In genomic region chr3:96904851-96905541, GRCm38 (mm10) we compare ENCODE assay signal across 8 mouse cellular contexts. TPM values are rescaled to one million over a fixed set of nuclear protein-coding genes. Genes with fewer than 3 reads are reported as not detected.
DNase-seq lines count a peak whose midpoint lies in the region; ATAC-seq and TF ChIP-seq lines count a peak whose summit lies in the region.

Gene Gpr89 (minus strand): TSS chr3:96905346.

- ATAC-seq in forebrain, embryonic 12.5 days (ENCODE audit: low FRiP score), result peak; percentile 99
- peak; percentile 96 for ATAC-seq in heart, postnatal 0 days (ENCODE audit: insufficient read depth, low read depth)
- ATAC-seq in liver, embryonic 16.5 days (ENCODE audit: low read depth), result peak; percentile 97
- ATAC-seq in neural tube, embryonic 13.5 days (ENCODE audit: low read depth), result peak; percentile 98

- H3K4me1 ChIP-seq in E14TG2a.4 (replicated peaks; ENCODE audit: low read depth, low read length), result peaks cover 12% of the 10 kb centered on the region
- peaks cover 10% of the 10 kb centered on the region for H3K4me1 ChIP-seq in forebrain, embryonic 12.5 days
- peaks cover 11% of the 10 kb centered on the region; the same call in 1 of the 2 replicates for H3K4me1 ChIP-seq in heart, postnatal 0 days (ENCODE audit: control insufficient read depth, insufficient read depth)
- peaks cover 15% of the 10 kb centered on the region for H3K4me1 ChIP-seq in liver, embryonic 16.5 days (ENCODE audit: control insufficient read depth, low read depth, low read length)
- peaks cover 13% of the 10 kb centered on the region for H3K4me1 ChIP-seq in neural tube, embryonic 13.5 days (replicated peaks)
- 0 out of 2 replicates have a peak, but pooled peaks cover 2% of the 10 kb centered on the region for H3K4me1 ChIP-seq in testis, adult 2 months (ENCODE audit: control insufficient read depth, insufficient read depth, low read length)

- under 1% methylated on average over 40 of the region's 40 CpGs for WGBS in forebrain, embryonic 12.5 days
- WGBS in heart, postnatal 0 days, result under 1% methylated on average over 40 of the region's 40 CpGs
- WGBS in liver, embryonic 16.5 days (ENCODE audit: insufficient replicate concordance), result under 1% methylated on average over 40 of the region's 40 CpGs
- under 1% methylated on average over 40 of the region's 40 CpGs for WGBS in neural tube, embryonic 13.5 days

- TF ChIP-seq EP300 in heart, postnatal 0 days (IDR thresholded peaks at IDR 0.05; ENCODE audit: low read depth), result no peak

- H3K36me3 ChIP-seq in E14TG2a.4 (ENCODE audit: insufficient read depth, low read length), result 0 out of 2 replicates have a peak, but pooled peaks cover 4% of the 10 kb centered on the region
- no peaks in the 10 kb centered on the region for H3K36me3 ChIP-seq in forebrain, embryonic 12.5 days (replicated peaks)
- no peaks in the 10 kb centered on the region for H3K36me3 ChIP-seq in heart, postnatal 0 days (replicated peaks; ENCODE audit: control insufficient read depth, insufficient read depth, low read length)
- no peaks in the 10 kb centered on the region for H3K36me3 ChIP-seq in liver, embryonic 16.5 days (ENCODE audit: control insufficient read depth, insufficient read depth)
- no peaks in the 10 kb centered on the region for H3K36me3 ChIP-seq in neural tube, embryonic 13.5 days
- no peaks in the 10 kb centered on the region for H3K36me3 ChIP-seq in testis, adult 2 months (ENCODE audit: control insufficient read depth, insufficient read depth, low read length)

- H3K27me3 ChIP-seq in E14TG2a.4 (ENCODE audit: insufficient read depth, low read length), result no peaks in the 10 kb centered on the region; the same call in 1 of the 2 replicates
- H3K27me3 ChIP-seq in forebrain, embryonic 12.5 days, result peaks cover 14% of the 10 kb centered on the region
- 0 out of 2 replicates have a peak, but pooled peaks cover 5% of the 10 kb centered on the region for H3K27me3 ChIP-seq in heart, postnatal 0 days (ENCODE audit: control insufficient read depth, insufficient read depth, low read length)
- H3K27me3 ChIP-seq in liver, embryonic 16.5 days (ENCODE audit: control insufficient read depth, insufficient read depth, low read depth, low read length), result peaks cover 10% of the 10 kb centered on the region
- H3K27me3 ChIP-seq in neural tube, embryonic 13.5 days, result peaks cover 21% of the 10 kb centered on the region
- no peaks in the 10 kb centered on the region for H3K27me3 ChIP-seq in testis, adult 2 months (ENCODE audit: control insufficient read depth, insufficient read depth, low read length)

- H3K4me2 ChIP-seq in forebrain, embryonic 12.5 days, result peak within 1 kb of the TSS; percentile 85
- peak within 1 kb of the TSS; percentile 92 for H3K4me2 ChIP-seq in heart, postnatal 0 days (ENCODE audit: low read depth, low read length)
- peak within 1 kb of the TSS; percentile 94 for H3K4me2 ChIP-seq in liver, embryonic 16.5 days (ENCODE audit: low read depth, low read length)
- peak within 1 kb of the TSS; percentile 84 for H3K4me2 ChIP-seq in neural tube, embryonic 13.5 days

- H3K9ac ChIP-seq in forebrain, embryonic 12.5 days, result peak within 1 kb of the TSS; percentile 90
- H3K9ac ChIP-seq in heart, postnatal 0 days (replicated peaks; ENCODE audit: low read depth, low read length), result peak within 1 kb of the TSS; percentile 81
- peak within 1 kb of the TSS; percentile 91 for H3K9ac ChIP-seq in liver, embryonic 16.5 days (ENCODE audit: low read depth, low read length)
- H3K9ac ChIP-seq in neural tube, embryonic 13.5 days, result peak within 1 kb of the TSS; percentile 95

- H3K27ac ChIP-seq in forebrain, embryonic 12.5 days, result no peak within 1 kb of the TSS
- H3K27ac ChIP-seq in heart, postnatal 0 days (ENCODE audit: low read depth), result no peak within 1 kb of the TSS
- H3K27ac ChIP-seq in liver, embryonic 16.5 days (ENCODE audit: low read length), result peak within 1 kb of the TSS; percentile 24; the same call in 1 of the 2 replicates
- peak within 1 kb of the TSS; percentile 54 for H3K27ac ChIP-seq in neural tube, embryonic 13.5 days (replicated peaks)
- peak within 1 kb of the TSS; percentile 75 for H3K27ac ChIP-seq in testis, adult 2 months (ENCODE audit: control insufficient read depth, insufficient read depth, low read depth, low read length)

- TF ChIP-seq POLR2A in testis, adult 2 months (IDR thresholded peaks at IDR 0.05; ENCODE audit: control insufficient read depth, low read depth, low read length), result peak; percentile 87

- no peak for TF ChIP-seq CTCF in E14TG2a.4 (conservative IDR thresholded peaks at IDR 0.05; ENCODE audit: low read length)
- no peak for TF ChIP-seq CTCF in heart, postnatal 0 days (IDR thresholded peaks at IDR 0.05; ENCODE audit: low read depth)
- TF ChIP-seq CTCF in testis, adult 2 months (IDR thresholded peaks at IDR 0.05; ENCODE audit: control insufficient read depth, insufficient read depth, insufficient replicate concordance, low read depth, low read length), result no peak

- peak; percentile 95 for DNase-seq in c-Kit-positive CD71-positive TER-119-positive erythroid progenitor cells, embryonic 14.5 days (ENCODE audit: low spot score)
- peak; percentile 88 for DNase-seq in heart, postnatal 0 days (ENCODE audit: low spot score)
- peak; percentile 97 for DNase-seq in kidney, postnatal 4 days

- peak within 1 kb of the TSS; percentile 100 for H3K4me3 ChIP-seq in E14TG2a.4 (replicated peaks; ENCODE audit: low read length)
- peak within 1 kb of the TSS; percentile 88 for H3K4me3 ChIP-seq in forebrain, embryonic 12.5 days (replicated peaks)
- H3K4me3 ChIP-seq in heart, postnatal 0 days (ENCODE audit: low read depth, low read length), result peak within 1 kb of the TSS; percentile 79
- H3K4me3 ChIP-seq in liver, embryonic 16.5 days (ENCODE audit: low read depth, low read length), result peak within 1 kb of the TSS; percentile 99
- H3K4me3 ChIP-seq in neural tube, embryonic 13.5 days, result peak within 1 kb of the TSS; percentile 99
- peak within 1 kb of the TSS; percentile 100 for H3K4me3 ChIP-seq in testis, adult 2 months (ENCODE audit: control insufficient read depth, low read depth, low read length)

- no peaks in the 10 kb centered on the region for H3K9me3 ChIP-seq in E14TG2a.4 (ENCODE audit: low read length)
- H3K9me3 ChIP-seq in forebrain, embryonic 12.5 days, result no peaks in the 10 kb centered on the region
- no peaks in the 10 kb centered on the region for H3K9me3 ChIP-seq in heart, postnatal 0 days (replicated peaks; ENCODE audit: control insufficient read depth, low read length)
- no peaks in the 10 kb centered on the region for H3K9me3 ChIP-seq in liver, embryonic 16.5 days (replicated peaks; ENCODE audit: control insufficient read depth, low read length)
- no peaks in the 10 kb centered on the region for H3K9me3 ChIP-seq in neural tube, embryonic 13.5 days

RNA-seq across cellular contexts. Expression of gene Gpr89, which starts in this region (rescaled TPM):
- 38.2 and 42.8 TPM in 2 replicates for polyA plus RNA-seq in forebrain, embryonic 12.5 days (2016; fragmentation: Nextera tagmentation; extraction: Ambion mirVana)
- total RNA-seq in heart, postnatal 0 days (2014; rRNA removed; ENCODE audit: low replicate concordance), result 16.0 and 30.0 TPM in 2 replicates
- 21.4 and 21.7 TPM in 2 replicates for polyA plus RNA-seq in heart, postnatal 0 days (2015; fragmentation: Nextera tagmentation; extraction: Ambion mirVana)
- 19.1 and 22.7 TPM in 2 replicates for polyA plus RNA-seq in liver, embryonic 16.5 days (2015; fragmentation: Nextera tagmentation; extraction: Ambion mirVana)
- 33.7 and 39.5 TPM in 2 replicates for polyA plus RNA-seq in neural tube, embryonic 13.5 days (2015; fragmentation: Nextera tagmentation; extraction: Ambion mirVana)
- 21.7 and 24.3 TPM in 2 replicates for polyA plus RNA-seq in testis, adult 2 months (2012; rRNA removed)

Comparison
In these comparisons a context has a peak if more than half of its experiments do, and no peak if none do; other contexts are left out.
1. H3K27ac ChIP-seq: peak in liver, embryonic 16.5 days (single experiment), neural tube, embryonic 13.5 days (single experiment) and testis, adult 2 months (single experiment); none in forebrain, embryonic 12.5 days (single experiment) and heart, postnatal 0 days (single experiment).
2. Peak in every context shown above with its lines, with median percentiles within 50 percentile points of each other: H3K4me3 ChIP-seq, DNase-seq, ATAC-seq, H3K4me2 ChIP-seq and H3K9ac ChIP-seq.